Mouse (Mus musculus): Measurements from ENCODE around the gene Plekhg5.

GRCm38 (mm10) chr4:152131809-152132771 lies 59.8 kb downstream of the Plekhg5 start:
- no peak for TF ChIP-seq GATA1 (IDR thresholded peaks at IDR 0.05; ENCODE audit: borderline replicate concordance, low read length)
- no peak for TF ChIP-seq FLI1 (IDR thresholded peaks at IDR 0.05; ENCODE audit: low read length)
